Mouse (Mus musculus) urinary bladder, postnatal 4 days (tissue): Measurements from ENCODE around the gene Entpd1.

Source experiments
- DNase-seq, 2 experiments: peaks; one replicate each; pipeline ENCODE4 v3.0.0; 2021 to 2022; ENCODE audit warnings: low spot score in 2 of 2

Gene Entpd1

DNA sequence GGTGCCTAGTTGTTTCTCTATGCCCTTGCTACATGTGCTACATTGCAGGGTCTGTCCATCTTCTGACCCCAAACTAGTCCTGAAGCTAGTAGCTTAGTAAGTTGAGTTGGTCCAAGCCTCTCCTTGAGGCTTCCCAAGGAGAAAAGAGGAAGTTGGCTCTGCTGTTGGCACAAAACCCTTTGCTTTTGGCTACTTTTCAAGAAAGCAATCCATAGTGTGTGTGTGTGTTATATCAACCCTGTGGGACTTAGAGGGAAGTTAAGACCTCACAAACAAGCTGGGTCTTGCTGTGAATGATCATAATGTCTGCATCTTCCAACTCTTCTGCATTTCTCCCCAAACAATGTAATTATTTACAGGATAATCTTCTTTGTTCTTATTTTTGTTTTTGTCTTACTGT lies 16.8 kb downstream of the Entpd1 start:
- no peak for DNase-seq

DNA sequence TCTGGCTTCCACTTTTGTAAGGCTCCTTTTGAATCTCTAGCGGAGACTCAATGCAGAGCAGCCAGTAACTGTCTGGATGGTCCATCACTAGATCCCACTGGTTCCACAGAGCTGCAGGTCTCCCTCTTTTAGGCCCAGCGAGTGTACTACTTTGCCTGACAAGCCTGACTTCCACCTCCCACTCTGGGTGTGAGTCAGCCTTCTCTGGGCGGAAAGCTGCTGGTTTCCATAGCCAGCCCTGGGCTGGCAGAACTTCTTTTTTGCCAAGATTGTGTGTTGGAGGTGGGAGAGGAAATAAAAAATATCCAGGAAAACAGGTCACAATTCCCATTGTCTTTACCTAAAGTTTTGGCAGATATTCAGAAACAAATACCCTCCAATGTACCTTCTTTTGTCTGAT lies 17.9 kb downstream of the Entpd1 start:
- DNase-seq: no peak

DNA sequence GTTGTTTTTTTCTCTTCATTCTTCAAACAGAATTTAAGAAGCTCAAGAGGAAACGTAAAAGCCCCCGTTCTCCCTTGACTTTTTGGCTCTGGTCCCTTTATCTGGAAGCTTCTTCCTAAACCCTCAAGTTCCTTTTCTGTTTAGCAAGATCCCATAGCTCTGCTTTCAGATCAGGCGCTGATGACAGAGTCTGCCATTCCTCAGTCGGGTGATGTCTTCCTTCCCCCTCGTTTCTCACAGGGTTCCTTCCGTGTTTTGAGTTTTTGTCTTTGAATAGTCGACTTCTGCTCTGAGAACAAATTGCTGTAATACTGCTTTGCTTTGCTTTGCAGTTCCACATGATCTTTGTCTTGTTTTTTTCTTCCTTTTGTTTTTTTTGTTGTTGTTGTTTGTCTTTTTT lies 18.4 kb downstream of the Entpd1 start:
- no peak for DNase-seq

DNA sequence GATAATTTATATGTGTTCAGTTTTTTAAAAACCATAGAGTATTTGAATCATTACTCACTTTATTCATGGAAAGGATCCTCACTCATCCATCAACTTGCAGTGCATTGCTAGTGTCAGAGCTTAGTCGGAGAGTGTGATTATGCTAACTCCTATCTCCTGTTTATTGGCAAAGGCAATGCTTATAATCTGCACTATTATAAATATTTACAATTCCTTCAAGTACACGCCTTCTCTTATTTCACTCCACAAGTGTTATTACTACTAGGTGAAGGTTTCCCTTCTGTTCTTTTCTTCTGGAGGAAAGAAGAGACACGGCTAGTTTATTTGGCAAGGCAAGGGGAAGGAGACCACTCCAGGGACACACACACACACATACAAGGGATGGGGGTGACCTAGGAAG lies 20.0 kb downstream of the Entpd1 start:
- DNase-seq: no peak

DNA sequence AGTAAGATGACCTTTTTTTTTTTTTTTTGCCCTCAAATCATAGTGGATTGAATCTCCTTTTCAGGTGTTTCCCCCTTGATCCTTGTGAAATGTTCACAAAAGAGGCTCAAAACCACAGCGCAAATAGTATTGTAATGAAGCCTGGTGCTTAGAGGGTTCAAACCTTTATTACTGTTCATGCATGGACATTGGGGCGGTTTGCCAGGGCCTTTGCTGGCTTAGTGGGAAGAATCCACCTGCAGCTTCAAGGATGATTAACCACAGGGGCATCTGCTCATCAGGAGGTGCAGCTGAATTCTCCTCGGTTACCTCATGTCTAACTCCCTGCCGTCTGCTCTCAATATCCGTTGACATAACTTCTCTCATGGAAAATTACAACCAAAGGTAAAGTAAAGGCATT lies 20.5 kb downstream of the Entpd1 start:
- no peak for DNase-seq

DNA sequence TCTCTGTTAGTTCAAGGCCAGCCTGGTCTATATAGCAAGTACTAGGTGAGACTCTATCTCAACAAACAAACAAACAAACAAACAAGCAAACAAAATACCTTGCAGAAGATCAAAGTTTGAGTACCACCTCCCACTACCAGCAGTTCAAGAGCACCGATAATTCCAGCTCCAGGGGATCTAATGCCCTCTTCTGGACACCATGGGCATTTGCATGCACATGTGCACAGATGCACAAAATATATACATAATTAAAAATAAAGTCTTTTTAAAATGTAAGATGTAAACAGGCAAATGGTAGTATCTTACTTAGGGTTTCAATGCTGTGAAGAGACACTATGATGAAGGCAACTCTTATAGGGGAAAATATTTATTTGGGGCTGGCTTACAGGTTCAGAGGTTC lies 21.0 kb downstream of the Entpd1 start:
- DNase-seq: no peak

DNA sequence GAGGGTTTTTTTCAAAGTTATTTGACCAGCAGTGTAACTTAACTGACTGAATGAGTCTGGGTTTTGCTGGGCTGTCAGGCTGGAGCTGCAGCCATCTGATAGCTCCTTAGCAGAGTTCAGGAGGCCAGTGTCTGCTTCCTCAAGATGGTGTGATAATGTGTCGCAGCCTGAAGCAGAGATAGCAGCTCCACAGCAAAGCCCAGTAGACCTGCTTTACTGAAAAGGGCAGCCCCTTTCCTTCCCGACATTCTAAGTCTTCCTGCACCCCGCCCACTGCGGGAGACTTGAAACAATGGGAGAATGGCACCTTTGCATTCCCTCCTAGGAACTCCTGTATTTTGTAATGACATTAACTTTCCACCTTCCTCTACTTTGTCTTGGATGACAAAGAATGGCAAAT lies 24.9 kb downstream of the Entpd1 start:
- DNase-seq: no peak

DNA sequence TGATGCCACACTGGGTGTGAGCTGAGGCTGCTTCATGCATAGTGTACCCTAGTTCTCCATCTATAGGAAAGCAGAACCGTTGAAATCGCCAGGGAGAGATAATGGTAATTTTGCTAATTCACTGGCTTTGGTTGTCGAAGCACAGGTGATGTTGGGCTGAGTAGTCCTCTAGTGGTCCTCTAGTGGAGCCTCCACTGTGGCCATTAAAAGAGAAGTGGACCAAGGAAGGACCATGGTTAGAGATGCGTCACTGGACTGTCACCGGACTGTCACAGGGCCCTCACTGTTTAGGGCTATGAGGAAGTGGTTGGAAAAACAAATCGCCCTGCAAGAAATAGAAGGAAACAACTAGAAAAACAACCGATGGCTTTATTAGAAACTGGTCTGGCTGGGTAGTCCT lies 25.4 kb downstream of the Entpd1 start:
- no peak for DNase-seq

DNA sequence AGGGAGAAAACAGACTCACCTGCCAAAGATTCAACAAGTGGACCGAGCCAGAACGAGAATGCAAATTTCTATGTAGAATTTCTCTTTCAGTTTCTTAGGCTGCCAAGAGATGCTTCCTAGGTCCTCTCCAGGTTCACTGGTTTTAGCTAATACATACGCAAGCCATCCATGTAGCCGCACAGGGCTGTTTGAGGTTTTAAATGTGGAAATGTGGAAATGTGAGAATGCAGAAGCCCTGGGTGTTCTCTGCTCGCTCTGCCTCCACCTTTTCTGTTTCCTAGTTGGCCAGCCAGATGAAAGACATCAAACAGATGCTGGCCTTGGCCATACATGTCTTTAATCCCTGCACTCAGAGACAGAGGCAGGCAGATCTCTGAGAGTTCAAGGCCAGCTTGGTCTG lies 26.4 kb downstream of the Entpd1 start:
- DNase-seq: no peak

DNA sequence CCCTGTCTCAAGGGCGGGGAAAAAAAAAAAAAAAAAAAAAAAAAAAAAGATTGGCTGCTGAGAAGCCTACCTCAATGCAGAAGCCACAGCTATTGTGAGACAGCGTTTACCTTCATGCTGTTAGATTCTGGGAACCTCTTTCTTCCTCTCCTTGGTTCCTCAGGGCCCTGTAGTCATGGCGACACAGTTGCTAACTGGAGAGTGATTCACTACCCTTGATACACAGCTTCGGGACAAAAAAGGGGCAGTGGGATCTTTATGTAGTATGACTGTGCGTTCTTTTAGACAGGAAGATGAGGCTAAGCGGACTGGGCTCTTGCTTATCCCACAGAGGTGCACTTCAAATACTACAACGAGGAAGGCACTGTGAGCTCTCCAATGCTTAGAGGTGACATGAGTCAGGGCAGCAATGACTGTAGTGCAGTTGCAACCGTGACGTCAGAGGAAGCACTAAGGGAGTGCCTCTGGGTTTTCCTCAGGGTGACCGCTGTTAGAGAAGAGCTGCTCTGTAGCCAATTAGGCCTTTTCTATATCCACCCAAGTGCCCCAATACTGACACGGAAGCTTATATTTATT lies 27.7 kb downstream of the Entpd1 start:
- no peak for DNase-seq

DNA sequence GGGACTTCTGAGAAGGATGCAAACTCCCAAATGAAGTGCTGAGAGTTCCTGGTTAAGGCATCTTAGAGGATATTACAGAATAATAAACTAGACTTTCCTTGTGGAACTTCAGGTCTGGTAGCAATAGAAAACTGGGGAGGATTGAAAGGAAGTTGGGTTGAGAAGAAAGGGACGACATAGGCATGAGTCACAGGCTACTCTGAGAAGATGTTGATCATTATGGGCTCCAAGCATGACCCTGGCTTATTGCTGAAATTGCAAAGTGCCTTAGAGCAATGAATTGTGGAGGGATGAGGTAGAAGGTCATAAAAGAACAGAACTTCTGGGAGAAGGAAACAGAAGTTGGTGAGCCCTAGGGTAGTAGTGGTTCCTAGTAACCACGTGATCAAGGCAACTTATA lies 28.6 kb downstream of the Entpd1 start:
- no peak for DNase-seq

DNA sequence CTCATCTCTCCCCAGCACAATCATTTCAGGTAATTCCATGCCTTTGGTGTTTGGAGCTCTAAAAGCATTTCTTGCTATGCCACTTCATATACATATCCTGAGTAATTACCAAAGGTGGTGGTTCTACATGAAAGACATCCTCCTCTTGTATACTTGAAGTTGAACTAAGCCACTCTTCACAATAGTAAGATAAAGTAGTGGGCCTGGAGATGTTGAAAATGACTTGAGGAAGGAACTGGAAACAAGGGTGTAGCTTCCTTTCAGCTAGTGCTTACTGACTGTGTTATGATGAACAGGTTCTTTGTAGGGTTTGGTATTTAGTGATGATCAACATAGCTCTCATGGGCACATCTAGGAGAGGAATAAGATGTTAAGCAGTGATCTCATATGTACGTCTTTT lies 31.7 kb downstream of the Entpd1 start:
- no peak for DNase-seq

DNA sequence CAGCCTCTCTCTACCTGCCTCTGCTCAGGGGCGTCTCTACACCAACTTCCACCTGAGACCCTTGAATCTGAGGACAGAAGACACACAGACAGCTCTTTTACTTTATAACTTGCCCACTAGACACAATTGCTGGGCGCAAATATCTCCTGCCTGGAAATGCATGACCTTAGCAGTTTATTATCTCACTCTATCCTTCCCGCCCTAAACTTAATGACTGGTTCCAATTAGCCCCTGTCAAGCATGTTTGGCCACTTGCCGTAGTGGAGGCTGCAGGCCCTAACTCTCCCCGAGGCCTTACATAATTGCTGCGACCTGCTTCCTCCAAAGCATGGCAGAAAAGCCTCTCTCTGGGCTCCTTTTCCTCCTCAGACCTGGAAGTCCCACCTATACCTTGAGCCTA lies 34.2 kb downstream of the Entpd1 start:
- no peak for DNase-seq

DNA sequence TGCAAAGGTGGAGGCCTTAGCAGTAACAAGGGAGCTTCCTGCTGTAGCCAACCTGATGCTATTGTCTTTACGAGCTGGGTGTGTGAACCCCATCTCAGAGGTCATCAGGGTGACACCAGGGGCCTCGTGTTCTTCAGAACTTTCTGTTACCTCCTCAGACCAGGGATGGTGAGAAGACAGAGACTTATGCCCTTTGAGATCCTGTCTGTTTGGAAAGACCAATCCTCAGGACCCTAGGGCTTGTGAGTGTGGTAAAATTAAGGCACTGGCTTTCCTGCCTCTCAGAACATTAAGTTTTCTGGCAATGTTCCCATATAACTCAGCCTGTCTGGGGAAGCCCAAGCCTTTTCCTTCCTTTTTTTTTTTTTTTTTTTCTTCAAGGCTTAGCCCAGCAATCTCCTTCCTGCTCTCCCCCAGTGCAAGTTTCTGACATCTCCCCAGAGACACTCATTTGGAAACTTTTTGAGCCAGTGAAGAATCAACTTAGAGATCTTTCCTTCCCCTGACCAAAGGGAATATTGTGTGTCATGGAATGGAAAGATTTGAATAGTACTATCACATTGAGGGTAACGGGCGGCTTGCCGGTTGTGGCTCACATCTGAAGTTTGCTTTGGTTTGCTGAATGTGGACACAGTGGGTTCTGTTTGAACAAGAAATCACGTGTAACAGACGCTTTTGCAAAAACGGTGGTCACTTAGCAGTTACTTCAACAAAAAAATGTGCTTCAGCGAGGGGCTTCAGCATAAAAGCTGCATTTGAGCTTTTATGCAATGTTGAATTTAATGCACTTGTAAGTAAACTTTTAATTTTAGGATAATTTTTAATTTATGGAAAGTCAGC lies 35.4 kb downstream of the Entpd1 start:
- DNase-seq: no peak

DNA sequence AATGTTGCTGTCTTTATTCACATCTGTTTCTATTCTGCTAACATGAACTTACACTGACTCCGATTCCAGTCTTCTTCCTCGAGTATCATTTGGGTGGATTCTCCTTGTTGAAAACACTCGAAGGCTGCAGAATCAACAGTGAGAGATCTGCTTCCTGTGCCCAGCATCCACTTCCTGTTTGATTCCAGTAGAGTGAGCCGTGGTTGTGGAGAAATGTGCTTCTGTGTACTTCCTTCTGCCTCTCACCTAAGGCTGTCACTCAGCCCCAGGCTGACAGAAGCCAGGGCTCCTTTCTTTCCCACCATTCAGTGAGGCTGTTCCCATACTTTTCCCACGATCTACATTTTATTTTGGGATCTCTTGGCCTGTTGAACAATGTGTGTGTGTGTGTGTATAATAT lies 37.9 kb downstream of the Entpd1 start:
- no peak for DNase-seq

DNA sequence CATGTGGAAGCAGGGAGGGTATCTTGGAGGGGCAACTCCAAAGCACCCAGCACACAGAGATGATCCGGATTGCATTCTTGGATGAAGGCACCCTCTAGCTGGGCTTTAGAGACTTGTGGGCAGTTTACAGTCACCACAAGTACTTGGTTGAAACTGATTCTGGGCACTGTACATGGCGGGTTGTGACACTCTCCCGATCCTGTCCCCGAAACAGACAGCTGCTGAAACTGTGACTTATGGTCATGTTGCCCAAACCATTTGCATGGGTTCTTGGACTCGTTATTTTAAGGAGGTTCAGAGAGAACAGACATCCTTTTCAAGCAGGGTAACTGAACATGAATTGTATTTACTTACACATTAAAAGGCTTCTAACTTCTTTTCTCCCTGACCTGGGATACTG lies 44.0 kb downstream of the Entpd1 start:
- no peak for DNase-seq

DNA sequence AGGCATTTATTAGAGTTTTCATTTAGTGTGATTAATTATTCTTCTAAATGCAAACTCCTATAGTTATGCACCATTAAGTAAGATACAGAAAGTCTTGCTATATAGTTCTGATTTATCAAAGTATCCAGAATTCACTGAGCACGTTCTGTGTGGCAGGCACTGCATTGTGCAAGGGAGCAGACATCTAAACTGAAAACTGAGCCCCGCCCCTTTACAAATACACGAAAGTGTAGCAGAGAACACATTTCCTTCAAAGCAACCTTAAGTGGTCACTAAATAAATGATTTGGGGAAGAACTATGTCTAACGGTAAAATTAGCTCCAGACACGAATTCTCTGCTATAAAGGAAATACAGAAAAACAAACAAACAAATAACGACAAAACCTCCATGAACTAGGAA lies 46.1 kb downstream of the Entpd1 start:
- no peak for DNase-seq

DNA sequence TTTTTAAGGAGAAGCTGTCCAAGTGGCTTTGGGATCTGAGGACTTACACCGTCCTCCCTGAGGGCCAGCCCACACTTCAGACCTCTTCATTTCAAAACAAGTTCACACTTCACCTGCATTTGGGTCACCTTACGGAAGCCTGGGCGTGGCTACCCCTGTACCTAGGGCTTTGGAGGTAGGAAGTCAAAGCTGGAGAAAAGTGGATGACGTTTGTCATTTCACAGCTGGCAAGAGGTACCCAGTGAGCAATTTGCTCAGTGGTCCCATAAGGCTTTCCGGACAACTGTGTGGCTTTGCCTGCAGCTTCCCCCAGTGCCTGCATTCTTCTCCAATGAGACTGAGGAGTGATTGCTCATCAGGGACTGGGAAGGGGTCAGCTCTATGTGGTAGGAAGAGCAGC lies 46.8 kb downstream of the Entpd1 start:
- DNase-seq: no peak

DNA sequence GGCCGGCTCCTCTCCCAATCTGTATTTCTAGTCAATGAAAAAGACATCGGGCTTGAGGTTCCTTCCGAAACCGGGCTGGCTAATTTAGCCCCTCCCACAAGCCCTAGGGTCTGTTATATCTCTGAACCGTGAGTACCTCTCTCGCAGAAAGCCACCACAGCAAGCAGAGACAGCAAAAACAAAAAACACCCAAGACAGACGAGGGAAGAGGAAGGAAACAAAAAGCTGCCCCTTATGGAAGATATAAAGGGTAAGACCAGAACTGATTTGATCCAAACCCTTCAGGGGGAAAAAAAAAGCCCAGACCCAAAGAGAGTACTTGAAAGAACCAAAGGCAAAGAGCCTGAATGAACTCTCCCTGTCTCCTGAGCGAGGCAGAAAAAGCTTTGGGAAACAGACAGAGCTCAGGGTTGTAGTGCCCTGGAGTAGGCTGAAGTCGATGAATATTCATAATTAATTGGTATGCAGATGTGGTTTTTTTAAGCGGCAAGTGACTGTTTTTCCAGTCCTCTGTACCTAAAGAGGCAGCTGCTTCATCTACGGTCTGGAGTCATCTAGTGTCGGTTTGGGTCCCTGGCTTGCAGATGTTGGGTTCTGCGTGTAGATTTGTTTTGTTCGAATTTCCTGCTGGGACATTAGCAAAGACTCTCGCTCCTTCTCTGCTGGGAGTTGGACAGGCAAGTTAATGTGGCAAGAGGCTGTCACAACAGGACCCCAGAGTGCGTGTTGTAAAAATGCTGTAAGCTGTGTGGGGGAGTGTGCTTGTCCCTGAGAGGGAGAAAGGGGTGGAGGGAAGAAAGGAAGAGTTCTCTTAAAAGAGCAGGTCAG lies 47.7 kb downstream of the Entpd1 start:
- no peak for DNase-seq

DNA sequence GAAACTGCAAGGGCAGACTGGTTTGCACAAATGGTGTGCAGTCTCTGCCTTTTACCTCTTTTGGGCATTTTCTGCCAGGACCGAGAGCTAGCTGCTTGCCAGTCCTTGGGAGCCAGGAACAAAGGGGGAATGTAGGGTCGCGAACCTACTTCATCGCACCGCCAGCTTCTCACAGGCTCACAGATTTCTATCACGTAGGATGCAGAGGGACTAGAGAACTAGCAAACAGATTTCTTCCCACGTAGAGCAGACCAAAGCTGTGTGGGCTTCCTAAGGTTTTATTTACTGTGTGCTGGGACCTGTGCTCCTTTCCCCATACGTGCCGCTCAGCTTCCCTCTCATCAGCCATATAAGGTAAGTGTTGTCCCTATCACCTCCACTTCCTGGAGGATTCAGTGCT lies 48.3 kb downstream of the Entpd1 start:
- no peak for DNase-seq

DNA sequence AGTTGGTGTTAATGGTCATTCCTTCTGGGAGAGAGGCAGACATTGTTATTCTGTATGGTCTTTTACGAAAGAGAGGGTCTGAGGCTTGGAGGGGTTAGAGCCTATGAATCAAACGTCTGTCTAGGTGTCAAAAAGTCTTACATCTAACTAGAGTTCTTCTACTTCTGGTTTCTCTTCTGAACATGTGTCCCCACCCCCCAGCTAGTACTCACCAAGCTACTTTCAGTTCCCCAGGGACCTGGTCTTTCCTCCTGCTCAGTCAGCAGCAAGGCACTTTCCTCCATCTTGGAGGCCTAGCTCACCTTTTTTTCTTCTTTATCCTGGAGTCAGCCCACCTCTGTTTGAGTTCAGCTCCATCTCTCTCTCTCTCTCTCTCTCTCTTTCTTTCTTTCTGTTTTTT lies 48.9 kb downstream of the Entpd1 start:
- no peak for DNase-seq

DNA sequence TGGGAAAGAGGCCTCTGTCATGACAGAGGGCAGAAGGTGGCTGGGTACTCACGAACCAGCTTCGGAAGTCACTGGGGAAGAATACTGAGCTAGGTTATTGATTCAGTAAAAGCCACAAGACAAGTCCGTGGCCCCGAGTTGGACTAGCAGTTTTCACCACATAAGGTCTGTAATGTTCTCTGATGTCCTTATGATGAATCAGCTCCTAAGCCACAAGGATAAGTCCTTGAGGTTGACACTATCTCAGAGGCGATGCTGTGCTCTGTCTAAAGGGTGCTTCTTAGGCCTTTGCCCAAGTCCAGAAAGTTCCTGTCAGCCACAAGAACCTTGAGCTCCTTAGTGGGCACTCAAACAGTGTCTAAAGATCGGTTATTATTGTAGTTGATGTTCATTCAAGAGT lies 49.7 kb downstream of the Entpd1 start:
- no peak for DNase-seq

DNA sequence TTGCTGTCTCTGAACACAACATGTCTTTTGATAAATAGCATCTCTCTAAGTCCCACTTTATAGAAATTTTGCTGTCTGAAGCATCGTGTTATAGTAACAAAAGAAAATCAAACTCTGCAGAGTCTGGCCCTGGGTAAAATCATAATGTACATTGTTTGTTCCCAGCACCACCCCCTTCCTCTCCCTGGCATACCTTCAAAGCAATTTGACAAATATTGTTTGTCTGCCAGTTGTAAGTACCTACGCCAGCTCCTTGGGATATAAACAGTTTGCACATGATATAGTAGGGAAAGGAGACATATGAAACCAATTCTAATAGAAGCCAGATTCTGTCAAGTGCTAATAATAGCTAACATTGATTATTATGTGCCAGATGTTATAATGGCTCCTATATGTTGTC lies 50.6 kb downstream of the Entpd1 start:
- no peak for DNase-seq
